Mouse (Mus musculus) forebrain, embryonic 10.5 days (tissue): Measurements from ENCODE around the gene Gm10337. TPM values are rescaled to one million over a fixed set of nuclear protein-coding genes. Genes with fewer than 3 reads are reported as not detected.

Experiments
- DNase-seq: peaks from one replicate; pipeline ENCODE4 v3.0.0-alpha.2; 2017; ENCODE audit warnings: low spot score; ENCODE audit errors: extremely low spot score
- H3K27ac ChIP-seq: fragments of 300-500 bp; sonication (generic); 2 replicates; pipeline ENCODE4 v1.5.1; 2016; ENCODE audit warnings: mild to moderate bottlenecking
- H3K27me3 ChIP-seq: fragments of 300-500 bp; sonication (generic); 2 replicates; pipeline ENCODE4 v1.6.1; 2016; ENCODE audit warnings: mild to moderate bottlenecking; ENCODE audit not compliant: poor library complexity, severe bottlenecking
- H3K36me3 ChIP-seq: fragments of 300-500 bp; sonication (generic); replicated peaks from 2 replicates; pipeline ENCODE4 v1.6.1; 2016; ENCODE audit warnings: mild to moderate bottlenecking, moderate library complexity
- H3K4me1 ChIP-seq: fragments of 300-500 bp; sonication (generic); 2 replicates; pipeline ENCODE4 v1.6.1; 2016
- H3K4me3 ChIP-seq: fragments of 300-500 bp; sonication (generic); 2 replicates; pipeline ENCODE4 v1.5.1; 2016; ENCODE audit warnings: mild to moderate bottlenecking, moderate library complexity
- H3K9me3 ChIP-seq: fragments of 300-500 bp; sonication (generic); 2 replicates; pipeline ENCODE4 v1.6.1; 2016; ENCODE audit warnings: mild to moderate bottlenecking, moderate library complexity
- WGBS: fragments of 180-500 bp; shearing (Covaris S2); methylation state at CpG from one replicate; pipeline ENCODE4 v1.1.7; 2016; 5-methylcytosine and 5-hydroxymethylcytosine counted together
- polyA plus RNA-seq: library from polyadenylated mRNA; unstranded; fragments of >200 nt; fragmentation: Nextera tagmentation; extraction: Ambion mirVana; gene quantifications from 2 replicates; pipeline ENCODE4 v1.2.1, GENCODE M21; 2016

Gm10337 gene
- polyA plus RNA-seq, 1 experiment from 2014 or later = not detected

- H3K36me3 ChIP-seq = peaks cover 39% of the 10 kb centered on the region
- peaks cover 25% of the 10 kb centered on the region for H3K4me1 ChIP-seq
- 1% methylated on average over 47 of the region's 67 CpGs for WGBS
Observed at GRCm38 (mm10) chr15:102470605-102471294, 32.8 kb upstream of the Gm10337 start.

DNA sequence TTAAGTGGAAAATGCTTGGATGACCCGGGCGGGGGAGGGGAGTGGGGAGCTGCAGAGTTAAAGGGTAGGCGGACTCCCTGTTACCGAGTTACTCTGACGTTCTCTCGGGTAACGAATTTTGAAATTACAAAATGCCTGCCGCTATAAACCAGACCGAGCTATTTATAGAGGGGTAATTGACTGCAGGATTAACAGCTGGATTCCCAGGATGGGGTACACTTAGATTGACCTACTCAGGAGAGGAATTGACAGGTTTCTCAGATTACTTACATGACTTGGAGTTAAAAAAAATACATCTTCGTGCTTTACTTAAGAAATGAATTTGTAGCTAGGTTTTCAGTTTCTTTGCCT, 32.3 kb upstream of the Gm10337 start:
- under 1% methylated on average over 10 of the region's 10 CpGs for WGBS
- H3K27ac ChIP-seq = peak overlapping the region; percentile 99
- H3K36me3 ChIP-seq = peaks cover 45% of the 10 kb centered on the region
- DNase-seq = no peak
- H3K9me3 ChIP-seq = peaks cover 5% of the 10 kb centered on the region
- H3K27me3 ChIP-seq = no peaks in the 10 kb centered on the region
- H3K4me1 ChIP-seq = peaks cover 25% of the 10 kb centered on the region
- peak overlapping the region; percentile 96 for H3K4me3 ChIP-seq

More at GRCm38 (mm10) chr15:102470605-102471294, 32.8 kb upstream of the Gm10337 start:
- H3K27me3 ChIP-seq = no peaks in the 10 kb centered on the region
- H3K9me3 ChIP-seq = peaks cover 5% of the 10 kb centered on the region
- H3K4me3 ChIP-seq = peak overlapping the region; percentile 96
- peak; percentile 83 for DNase-seq
- H3K27ac ChIP-seq = peak overlapping the region; percentile 99

DNA sequence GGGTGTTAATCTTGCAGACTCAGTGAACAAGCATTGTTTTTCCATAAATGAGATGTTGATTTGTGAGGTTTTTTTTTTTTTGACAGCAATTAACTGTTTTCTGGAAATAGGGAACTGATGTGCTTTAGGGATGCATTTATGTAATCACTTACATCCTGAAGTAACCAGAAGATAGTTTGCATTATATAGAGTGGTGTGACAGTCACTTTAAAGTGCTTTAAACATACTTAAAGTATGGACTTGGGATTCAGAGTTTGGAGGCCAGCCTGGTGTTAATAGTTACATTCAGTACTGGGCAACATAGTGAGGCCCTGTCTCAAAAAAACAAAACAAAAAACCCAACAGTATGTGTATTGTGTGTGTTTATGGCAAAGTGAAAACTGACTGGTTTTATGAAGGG, 31.8 kb upstream of the Gm10337 start:
- peaks cover 25% of the 10 kb centered on the region for H3K4me1 ChIP-seq
- H3K27me3 ChIP-seq = no peaks in the 10 kb centered on the region
- peak overlapping the region; percentile 96 for H3K4me3 ChIP-seq
- no peak for DNase-seq
- peaks cover 49% of the 10 kb centered on the region for H3K36me3 ChIP-seq
- H3K9me3 ChIP-seq = peaks cover 5% of the 10 kb centered on the region
- H3K27ac ChIP-seq = no peak overlapping the region

DNA sequence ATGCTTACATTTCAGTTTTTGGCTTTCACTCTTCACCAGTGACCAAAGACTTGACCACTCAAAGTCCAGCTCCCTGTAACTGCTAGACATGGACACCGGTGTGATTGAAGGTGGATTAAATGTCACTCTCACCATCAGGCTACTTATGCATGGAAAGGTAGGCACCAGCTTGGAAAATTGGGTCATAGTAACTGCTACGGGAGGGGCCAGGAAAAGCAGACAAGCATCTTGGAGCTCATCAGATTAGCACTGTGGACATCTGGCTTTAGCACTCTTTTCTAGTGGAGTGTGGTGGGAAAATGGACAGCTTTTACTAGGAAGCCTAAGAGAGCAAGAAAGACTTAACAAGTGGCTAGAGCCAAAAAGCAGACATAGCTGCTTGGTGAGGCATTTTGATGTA, 30.3 kb upstream of the Gm10337 start:
- peaks cover 5% of the 10 kb centered on the region for H3K9me3 ChIP-seq
- 82% methylated on average over 2 of the region's 2 CpGs for WGBS
- peaks cover 25% of the 10 kb centered on the region for H3K4me1 ChIP-seq
- no peaks in the 10 kb centered on the region for H3K27me3 ChIP-seq
- peaks cover 64% of the 10 kb centered on the region for H3K36me3 ChIP-seq
- no peak for DNase-seq
- H3K4me3 ChIP-seq = peak overlapping the region; percentile 15; the same call in 1 of the 2 replicates
- no peak overlapping the region for H3K27ac ChIP-seq

- Histone ChIP-seq H3K9me3 (no peaks in the 10 kb centered on the region), H3K36me3 (peaks cover 69% of the 10 kb centered on the region), H3K4me1 (peaks cover 25% of the 10 kb centered on the region), H3K27me3 (no peaks in the 10 kb centered on the region), H3K4me3 (no peak overlapping the region), H3K27ac (no peak overlapping the region)
- no peak for DNase-seq
- 93% methylated on average over 2 of the region's 2 CpGs for WGBS
Observed at GRCm38 (mm10) chr15:102474520-102474919, 29.0 kb upstream of the Gm10337 start.

DNA sequence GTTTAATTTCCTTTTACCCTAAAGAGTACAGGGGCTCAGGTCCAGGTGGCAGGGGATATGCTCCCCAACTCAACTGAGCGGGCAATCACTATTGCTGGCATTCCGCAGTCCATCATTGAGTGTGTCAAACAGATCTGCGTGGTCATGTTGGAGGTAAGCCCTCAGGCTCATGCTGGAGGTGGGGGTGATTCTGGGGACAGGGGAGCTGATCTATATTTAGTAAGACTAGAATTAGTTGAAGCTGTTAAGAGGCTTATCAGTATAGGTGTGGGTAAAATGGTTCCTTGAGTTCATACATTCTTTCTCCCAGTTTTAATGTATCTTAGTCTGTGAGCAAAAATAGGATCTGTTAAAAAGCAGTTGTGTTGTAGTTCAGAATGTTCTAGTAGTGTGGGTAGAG, 20.4 kb upstream of the Gm10337 start:
- no peak overlapping the region for H3K27ac ChIP-seq
- no peaks in the 10 kb centered on the region for H3K27me3 ChIP-seq
- 96% methylated on average over 3 of the region's 3 CpGs for WGBS
- H3K36me3 ChIP-seq = peaks cover 98% of the 10 kb centered on the region
- no peaks in the 10 kb centered on the region for H3K9me3 ChIP-seq
- no peak overlapping the region for H3K4me3 ChIP-seq
- H3K4me1 ChIP-seq = no peaks in the 10 kb centered on the region
- DNase-seq = no peak

DNA sequence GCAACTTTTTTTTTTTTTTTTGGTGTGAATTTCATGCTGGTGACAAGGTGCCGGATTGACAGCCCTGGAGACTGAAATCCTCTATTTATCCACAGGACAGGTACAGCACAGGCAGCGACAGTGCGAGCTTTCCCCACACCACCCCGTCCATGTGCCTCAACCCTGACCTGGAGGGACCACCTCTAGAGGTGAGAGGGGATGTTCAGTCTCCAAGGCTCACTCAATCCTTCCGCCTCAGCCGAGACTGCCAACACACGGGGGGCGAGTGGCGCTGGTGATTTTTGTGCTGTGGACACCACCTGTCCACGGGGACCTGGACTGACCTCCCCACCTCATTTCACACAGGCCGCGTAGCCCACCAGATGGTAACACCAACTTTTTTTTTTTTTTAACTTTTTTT, 17.7 kb upstream of the Gm10337 start:
- H3K4me3 ChIP-seq = no peak overlapping the region
- peaks cover 99% of the 10 kb centered on the region for H3K36me3 ChIP-seq
- no peaks in the 10 kb centered on the region for H3K4me1 ChIP-seq
- no peaks in the 10 kb centered on the region for H3K27me3 ChIP-seq
- H3K9me3 ChIP-seq = no peaks in the 10 kb centered on the region
- no peak for DNase-seq
- H3K27ac ChIP-seq = no peak overlapping the region
- 92% methylated on average over 12 of the region's 12 CpGs for WGBS

DNA sequence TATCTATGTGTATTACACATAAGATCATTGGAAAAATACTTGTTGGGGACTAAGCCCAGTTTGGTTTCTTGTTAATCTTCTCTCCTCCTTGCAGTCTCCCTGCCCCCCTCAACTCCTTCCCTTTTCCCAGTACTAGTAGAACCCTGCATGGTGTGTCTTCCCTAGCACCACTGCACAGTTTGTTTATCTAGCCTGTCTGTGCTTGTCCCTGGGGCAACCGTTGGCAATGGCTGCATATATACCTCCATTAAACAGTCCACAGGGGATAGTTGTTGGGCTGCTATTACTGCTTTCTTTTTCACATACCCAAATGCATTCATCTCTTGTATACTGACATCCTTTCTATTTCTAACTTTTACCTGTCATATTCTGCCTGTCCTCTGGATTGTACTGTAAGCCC, 15.9 kb upstream of the Gm10337 start:
- H3K27me3 ChIP-seq = no peaks in the 10 kb centered on the region
- no peaks in the 10 kb centered on the region for H3K4me1 ChIP-seq
- H3K4me3 ChIP-seq = no peak overlapping the region
- no peak overlapping the region for H3K27ac ChIP-seq
- 79% methylated on average over 1 of the region's 1 CpGs for WGBS
- H3K36me3 ChIP-seq = peaks cover 100% of the 10 kb centered on the region
- no peak for DNase-seq
- no peaks in the 10 kb centered on the region for H3K9me3 ChIP-seq

GRCm38 (mm10) chr15:102498322-102498721, 5.2 kb upstream of the Gm10337 start:
- Histone ChIP-seq H3K4me1 (no peaks in the 10 kb centered on the region), H3K27me3 (no peaks in the 10 kb centered on the region), H3K36me3 (peaks cover 99% of the 10 kb centered on the region), H3K9me3 (no peaks in the 10 kb centered on the region), H3K4me3 (no peak overlapping the region), H3K27ac (no peak overlapping the region)
- WGBS = 86% methylated on average over 3 of the region's 3 CpGs
- no peak for DNase-seq

- Histone ChIP-seq H3K27ac (no peak overlapping the region), H3K36me3 (peaks cover 99% of the 10 kb centered on the region), H3K4me3 (no peak overlapping the region), H3K9me3 (no peaks in the 10 kb centered on the region), H3K4me1 (no peaks in the 10 kb centered on the region), H3K27me3 (no peaks in the 10 kb centered on the region)
- 78% methylated on average over 3 of the region's 3 CpGs for WGBS
- DNase-seq = no peak
Observed at GRCm38 (mm10) chr15:102499370-102499769, 4.2 kb upstream of the Gm10337 start.

- no peaks in the 10 kb centered on the region for H3K4me1 ChIP-seq
- no peak overlapping the region for H3K27ac ChIP-seq
- no peaks in the 10 kb centered on the region for H3K9me3 ChIP-seq
- peaks cover 99% of the 10 kb centered on the region for H3K36me3 ChIP-seq
- H3K27me3 ChIP-seq = no peaks in the 10 kb centered on the region
- DNase-seq = no peak
- WGBS = 91% methylated on average over 6 of the region's 6 CpGs
- H3K4me3 ChIP-seq = no peak overlapping the region
Observed at GRCm38 (mm10) chr15:102499851-102500250, 3.7 kb upstream of the Gm10337 start.

- Histone ChIP-seq H3K36me3 (peaks cover 99% of the 10 kb centered on the region), H3K9me3 (no peaks in the 10 kb centered on the region), H3K4me3 (no peak overlapping the region), H3K27ac (no peak overlapping the region), H3K4me1 (peaks cover 4% of the 10 kb centered on the region; the same call in 1 of the 2 replicates), H3K27me3 (no peaks in the 10 kb centered on the region)
- 91% methylated on average over 5 of the region's 5 CpGs for WGBS
- DNase-seq = no peak
Observed at GRCm38 (mm10) chr15:102500479-102500878, 3.0 kb upstream of the Gm10337 start.

DNA sequence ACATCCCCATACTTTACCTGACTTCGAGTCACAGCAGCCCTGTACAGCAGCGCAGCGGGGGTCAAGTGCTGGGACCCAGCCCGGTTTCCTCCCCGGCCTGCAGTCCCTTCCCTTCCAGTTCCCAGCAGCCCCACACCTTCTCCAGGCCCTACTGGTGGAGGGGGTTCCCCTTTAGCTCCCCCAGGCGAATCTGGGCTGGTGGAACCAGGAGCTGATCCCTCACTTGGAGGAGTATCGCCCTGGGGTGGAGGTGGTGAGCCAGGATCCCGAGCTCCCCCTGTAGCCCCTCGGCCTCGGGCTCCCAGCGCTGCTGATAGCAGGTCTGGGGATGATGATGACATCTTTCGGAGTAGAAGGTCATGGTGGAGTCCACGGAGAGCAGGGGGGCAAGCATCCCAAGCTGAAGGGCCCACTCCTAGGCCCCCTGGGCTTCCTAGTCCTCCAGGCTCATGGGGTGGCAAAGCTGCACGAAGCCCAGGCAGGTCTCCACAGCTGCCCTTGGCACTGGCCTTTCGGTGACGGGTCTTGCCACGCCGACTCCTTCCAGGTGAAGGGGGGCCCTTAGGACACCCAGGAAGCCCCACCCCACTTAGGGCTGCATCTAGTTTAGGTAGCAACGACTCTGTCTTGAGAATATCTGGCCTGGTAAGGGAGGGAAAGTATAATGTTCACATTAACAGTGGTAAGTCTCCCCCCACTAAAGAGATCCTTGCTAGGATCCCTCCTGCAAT, 2.3 kb upstream of the Gm10337 start:
- peaks cover 98% of the 10 kb centered on the region for H3K36me3 ChIP-seq
- H3K4me3 ChIP-seq = no peak overlapping the region

More for the DNA sequence above, 2.3 kb upstream of the Gm10337 start:
- H3K9me3 ChIP-seq = no peaks in the 10 kb centered on the region
- peaks cover 4% of the 10 kb centered on the region; the same call in 1 of the 2 replicates for H3K4me1 ChIP-seq
- no peak for DNase-seq
- 92% methylated on average over 19 of the region's 19 CpGs for WGBS
- H3K27me3 ChIP-seq = no peaks in the 10 kb centered on the region
- no peak overlapping the region for H3K27ac ChIP-seq
